Mouse (Mus musculus) ES-E14 (cell line): ENCODE measurements around the gene Snta1.

Experiments used
- CHD2 ChIP-seq: IDR thresholded peaks from 2 replicates; pipeline ENCODE4 v1.6.1; 2014; ENCODE audit warnings: mild to moderate bottlenecking, low read depth, low read length, inconsistent platforms
- ZNF384 ChIP-seq: IDR thresholded peaks from 2 replicates; pipeline ENCODE4 v1.6.1; 2012; ENCODE audit warnings: low read depth, low read length, inconsistent platforms

DNA sequence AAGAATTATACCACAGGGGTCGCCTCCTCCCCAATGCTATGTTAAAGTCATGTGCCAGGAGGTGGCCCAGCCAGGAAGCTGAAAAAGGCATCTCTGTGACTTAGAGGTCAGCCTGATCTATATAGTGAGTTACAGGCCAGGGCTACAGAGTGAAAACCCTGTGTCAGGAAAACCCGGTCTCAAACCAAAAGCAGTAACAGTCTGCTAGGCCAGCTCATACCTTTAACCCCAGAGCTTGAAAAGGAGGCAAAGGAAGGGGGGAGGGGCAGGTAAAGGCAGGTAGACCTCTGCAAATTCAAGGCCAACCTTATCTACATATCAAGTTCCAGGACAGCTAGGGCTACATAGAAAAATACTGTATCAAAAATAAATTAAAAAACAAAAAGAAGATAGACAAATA is 68.5 kb downstream of the Snta1 start:
- TF ChIP-seq CHD2 (no peak), ZNF384 (no peak)
